Mouse (Mus musculus) megakaryocyte progenitor cell, adult 5-6 weeks (primary cell): ENCODE results near the gene Zfp428. TPM values are rescaled to one million over a fixed set of nuclear protein-coding genes. Genes with fewer than 3 reads are reported as not detected.

Experiments
- ATAC-seq: replicated peaks from 2 replicates; pipeline ENCODE4 v1.8.0; 2016; ENCODE audit warnings: mild to moderate bottlenecking, moderate TSS enrichment, inconsistent platforms; ENCODE audit not compliant: poor library complexity
- total RNA-seq, 2 experiments: library from RNA; stranded (forward) in 1 of 2; stranded (reverse) in 1 of 2; fragments of 157-497, 149-512 nt in 1 of 2; fragments of 200-1000 nt in 1 of 2; gene quantifications; 2 replicates each; pipeline versions ENCODE4 v1.2.3 to v1.2.4; 2015 to 2017

Gene Zfp428
- 2.0 and 2.2 TPM in 2 replicates for total RNA-seq (2015)
- total RNA-seq (2017): 1.3 and 3.6 TPM in 2 replicates

DNA sequence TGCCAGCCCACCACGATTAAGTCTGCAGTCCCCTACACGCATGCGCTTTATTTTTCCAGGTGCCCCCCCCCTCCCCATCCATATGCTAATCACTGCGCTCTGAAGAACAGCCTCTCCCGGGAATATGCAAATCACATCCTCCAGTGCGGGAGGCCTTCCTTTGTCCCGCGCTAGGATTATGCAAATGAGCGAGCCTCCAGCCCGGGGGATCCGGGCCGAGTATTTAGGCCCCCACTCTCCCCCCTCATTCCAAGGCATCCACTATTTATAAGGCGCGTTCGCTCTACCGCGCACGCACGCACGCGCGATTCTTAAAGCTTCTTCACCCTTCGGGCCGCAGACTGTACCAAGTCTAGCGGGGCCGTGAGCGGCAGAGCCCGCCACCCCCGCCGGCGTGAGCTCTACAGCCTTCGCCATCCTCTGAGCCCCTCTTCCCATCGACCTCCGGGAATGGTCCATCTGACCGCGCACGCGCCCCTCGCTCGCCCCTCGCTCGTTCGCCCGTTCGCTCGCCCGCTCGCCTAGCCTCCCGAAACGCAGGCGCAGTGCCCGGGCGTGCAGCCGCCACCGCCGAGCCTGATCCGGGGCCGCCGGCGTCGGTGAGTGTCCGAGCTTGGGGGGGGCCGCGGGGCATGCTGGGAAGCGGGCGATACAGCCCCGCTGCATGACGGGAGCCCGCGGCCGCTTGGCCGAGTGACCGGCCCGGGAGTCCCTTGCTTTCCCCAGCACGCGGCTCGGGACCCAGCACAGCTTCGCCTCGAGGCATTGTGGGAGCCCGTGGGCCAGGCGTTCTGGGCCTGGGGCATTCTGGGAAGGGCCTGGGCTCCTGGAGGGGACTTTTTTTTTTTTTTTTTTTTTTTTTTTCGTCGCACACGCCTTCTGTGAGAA is at the start of gene Zfp428:
TSS of gene Zfp428 (plus strand) at position 169 of the 888 bp plus-strand sequence.
- peak; percentile 62 for ATAC-seq

DNA sequence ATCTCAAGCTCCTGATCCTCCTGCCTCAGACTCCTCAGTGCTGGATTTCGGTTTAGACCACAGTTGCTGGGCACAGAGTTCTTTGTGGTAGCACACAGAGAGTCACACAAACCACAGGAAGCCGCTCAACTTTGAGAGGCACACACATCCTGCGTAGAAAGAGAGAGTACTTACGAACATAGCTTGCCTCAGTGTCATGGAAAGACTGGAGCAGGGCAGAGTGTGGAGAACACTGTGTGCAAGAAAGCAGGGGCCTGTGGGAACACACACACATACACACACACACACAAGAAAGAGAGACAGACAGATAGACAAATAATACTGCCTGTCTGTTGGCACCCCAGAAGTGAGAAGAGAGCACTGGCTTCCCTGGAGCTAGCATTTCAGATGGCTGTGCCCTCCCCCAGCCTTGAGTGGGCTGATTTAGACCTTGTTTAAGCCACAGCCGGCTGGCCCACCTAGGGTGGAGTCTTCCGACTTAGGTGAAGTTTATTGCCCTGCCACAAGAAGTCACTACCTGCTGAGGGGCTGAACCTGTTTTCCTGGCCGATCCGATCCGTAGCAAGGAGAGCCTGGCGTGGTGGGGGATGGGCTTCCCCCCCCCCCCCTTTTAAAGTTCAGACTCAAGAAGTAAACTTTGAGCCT is 49.0 kb upstream of the Zfp428 start:
- ATAC-seq: peak; percentile 74

DNA sequence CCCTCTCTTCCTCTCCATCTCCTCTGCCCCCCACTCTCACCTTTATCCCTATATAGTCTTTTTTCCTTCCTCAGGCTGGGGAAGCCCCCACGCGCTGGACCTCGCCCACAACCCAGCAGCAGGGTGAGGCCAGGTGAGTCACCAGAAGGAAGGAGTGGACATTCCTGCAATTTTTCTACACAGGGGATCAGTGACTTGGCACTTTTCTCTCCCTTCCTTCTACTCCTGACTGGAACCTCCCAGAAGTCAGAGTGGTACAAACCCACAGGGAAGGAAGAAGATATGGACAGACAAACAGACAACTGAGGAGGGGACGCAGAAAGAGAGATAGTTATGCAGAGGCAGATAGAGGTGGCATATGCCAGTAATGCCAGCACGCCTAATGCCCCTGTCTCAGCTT is 47.4 kb upstream of the Zfp428 start:
- ATAC-seq: no peak

DNA sequence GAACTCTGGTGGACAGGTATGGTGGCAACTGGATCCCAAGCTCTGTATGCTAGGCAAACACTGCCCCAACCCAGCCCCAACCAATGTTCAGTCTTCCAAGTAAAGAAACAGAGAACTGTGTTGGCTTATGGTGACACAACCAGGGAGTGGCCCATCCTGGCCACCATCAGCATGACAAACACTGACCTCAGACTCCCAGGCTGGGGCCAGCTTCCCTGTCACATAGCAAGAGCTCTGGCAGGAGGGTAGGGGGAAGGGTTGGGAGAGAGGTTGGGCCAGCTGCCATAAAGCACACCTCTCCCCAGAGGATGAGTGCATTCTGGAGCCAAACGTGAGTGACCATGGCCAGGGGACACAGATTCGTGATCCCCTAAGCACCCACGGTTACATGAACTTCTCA is 47.0 kb upstream of the Zfp428 start:
- peak; percentile 17; the same call in 1 of the 2 replicates for ATAC-seq

DNA sequence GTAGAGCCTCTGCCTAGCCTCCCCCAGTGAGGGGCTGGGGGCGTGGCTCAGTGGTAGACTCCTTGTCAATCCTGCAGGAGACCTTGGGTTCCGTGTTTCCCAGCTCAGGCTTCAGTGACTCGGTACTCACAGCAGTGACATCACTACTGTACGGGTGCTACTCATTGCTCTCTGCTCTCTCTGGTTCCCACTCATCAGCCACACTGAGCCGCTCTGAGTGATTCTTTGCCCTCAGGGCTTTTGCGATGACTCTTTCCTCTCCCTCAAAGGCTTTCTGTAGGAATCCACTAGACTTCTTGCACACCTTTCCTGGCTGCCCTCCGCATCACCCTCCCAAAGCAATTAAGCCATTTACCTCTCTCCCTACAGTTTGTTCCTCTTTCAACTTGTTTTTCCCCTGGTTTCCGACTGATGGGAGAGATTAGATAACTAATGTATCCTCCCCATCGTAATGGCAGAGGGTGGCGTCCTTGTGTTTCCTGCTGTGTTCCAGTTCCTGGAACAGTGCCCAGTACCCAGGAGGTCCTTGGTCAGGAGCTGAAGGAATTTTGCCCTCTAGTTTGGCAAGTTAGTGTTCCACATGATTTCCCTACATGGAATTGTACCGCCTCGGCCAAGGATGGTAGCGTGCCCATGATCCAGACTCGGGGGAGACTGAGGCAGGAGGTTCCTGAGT is 45.3 kb upstream of the Zfp428 start:
- no peak; the same call in 1 of the 2 replicates for ATAC-seq

DNA sequence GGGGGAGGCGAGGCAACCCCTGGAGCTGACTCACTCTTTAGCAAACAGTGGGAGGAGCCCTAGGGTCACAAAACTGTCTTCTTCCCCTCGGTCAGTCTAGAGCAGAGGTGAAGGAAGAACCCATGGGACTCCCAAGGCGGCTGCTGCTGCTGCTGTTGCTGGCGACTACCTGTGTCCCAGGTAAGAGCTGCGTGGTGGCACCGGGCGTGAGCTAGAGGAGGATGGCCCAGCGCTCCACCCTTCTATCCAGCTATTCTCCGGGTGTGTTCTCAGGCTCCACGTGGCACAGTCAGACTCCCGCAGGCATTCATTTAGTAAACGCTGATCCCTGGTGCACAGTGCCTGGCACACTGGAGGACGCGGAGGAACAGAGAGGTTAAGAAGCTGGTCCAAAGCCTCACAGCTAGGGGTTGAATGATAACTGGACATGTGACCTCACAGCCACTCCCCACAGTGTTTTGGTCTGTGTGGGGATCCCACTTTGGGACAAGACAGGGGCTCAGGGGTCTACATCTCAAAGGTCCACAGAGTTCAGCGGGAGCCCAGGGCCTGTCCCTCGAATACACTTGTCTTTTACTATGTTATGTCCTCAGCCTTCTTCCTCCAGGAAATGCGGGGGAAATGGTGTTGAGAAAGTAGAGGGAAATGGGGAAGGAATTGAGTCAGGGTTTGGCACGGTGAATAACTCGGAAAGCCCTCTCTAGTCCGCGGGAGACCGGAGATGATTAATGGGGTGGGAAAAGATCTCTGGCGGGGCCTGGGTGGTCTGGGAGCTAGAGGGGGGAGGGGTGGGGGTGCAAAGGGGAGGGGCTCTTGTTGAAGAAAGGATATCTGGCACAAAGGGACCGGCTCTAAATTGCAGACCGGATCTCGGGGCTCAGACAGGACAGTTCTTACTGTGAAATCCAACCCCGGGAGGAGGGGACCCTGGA is 44.2 kb upstream of the Zfp428 start, which contains the start of gene Plaur:
TSS of gene Plaur (plus strand) at position 97 of the 932 bp plus-strand sequence.
- ATAC-seq: peak; percentile 58

DNA sequence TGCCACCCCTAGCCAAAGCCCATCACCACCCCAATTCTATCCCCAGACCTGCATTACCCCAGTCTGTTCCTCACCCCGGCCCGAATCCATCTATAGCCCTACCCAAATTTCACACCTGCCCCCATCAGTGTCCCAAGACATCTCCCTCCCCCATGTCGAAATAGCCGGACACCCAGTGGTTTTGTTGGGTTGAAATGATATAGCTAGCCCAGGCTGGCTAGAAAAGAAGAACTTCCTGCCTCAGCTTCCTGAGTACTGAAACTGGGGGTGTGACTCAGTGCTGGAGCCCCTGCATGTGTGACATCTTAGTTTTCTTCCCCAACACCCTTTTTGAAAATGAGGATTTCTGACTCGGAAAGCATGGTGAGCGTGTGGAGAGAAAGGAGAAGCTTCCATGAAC is 40.0 kb upstream of the Zfp428 start:
- peak; percentile 35 for ATAC-seq

DNA sequence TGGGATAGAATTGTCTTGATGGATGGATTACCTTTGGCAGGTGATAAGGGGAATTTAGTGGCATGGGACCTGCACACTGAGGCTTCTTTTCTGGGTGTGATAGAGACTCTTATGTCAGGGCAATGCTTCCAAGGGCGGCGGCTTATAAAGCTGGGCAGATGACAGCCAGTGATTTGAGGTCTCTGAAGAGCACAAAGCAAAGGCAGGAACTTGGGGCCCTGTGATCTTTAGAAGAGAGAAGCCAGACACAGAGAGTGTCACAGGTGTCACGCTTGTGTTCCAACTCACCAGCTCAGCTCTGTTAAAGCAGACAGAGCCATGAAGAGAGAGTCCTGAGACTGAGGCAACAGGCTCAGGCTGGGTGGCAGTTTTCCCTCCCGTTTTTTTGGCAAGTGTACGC is 38.9 kb upstream of the Zfp428 start:
- ATAC-seq: no peak

DNA sequence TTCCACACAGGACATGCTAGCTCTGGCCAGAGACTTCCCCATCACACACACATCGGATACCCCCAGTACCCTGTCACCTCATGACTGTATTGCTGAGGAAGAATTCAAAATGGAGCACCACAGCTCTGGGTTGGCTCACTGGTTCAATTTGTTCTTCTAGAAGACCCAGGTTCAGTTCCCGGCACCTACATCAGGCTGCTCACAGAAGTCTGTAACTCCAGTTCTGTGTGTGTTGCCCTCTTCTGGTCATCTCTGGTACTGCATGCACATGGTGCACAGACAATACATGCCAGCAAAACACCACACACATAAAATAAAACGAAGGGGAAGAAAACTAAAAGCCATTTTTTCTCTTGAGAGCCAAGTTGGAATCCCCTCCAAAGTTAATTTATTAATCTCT is 37.7 kb upstream of the Zfp428 start:
- ATAC-seq: no peak

DNA sequence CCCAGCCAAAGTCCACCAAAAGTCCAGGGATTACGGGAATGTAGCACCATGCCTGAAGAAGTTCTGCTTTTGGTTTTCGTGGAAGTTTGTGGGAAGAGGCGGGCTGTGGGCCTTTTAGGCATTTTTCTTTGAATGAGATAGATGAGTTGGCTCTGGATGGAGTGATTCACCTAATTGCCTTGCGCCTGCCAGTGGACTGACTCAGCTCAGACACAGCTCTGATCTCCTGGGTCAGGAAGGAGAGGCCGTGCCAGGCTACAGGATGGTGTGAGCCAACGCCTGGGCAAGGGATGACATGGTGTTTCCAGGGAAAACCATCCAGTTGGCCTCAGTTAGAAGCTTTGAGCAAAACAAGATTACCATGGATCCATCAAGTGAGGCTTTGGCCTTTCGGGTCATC is 36.5 kb upstream of the Zfp428 start:
- ATAC-seq: no peak

DNA sequence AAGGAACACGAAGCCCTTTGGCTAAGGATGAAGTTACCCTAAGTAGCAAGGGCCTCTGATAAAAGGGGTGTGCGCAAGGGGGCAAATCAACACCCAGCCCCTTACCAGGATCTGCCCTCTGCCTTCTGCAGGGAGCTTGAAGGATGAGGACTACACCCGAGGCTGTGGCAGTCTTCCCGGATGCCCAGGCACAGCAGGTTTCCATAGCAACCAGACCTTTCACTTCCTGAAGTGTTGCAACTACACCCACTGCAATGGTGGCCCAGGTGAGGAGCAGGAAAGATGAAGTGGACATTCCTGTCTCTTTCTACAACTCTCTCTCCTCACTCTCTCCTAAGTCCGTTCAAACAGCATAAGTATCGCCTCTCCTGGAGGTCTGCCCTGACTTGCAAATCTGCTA is 34.4 kb upstream of the Zfp428 start:
- no peak for ATAC-seq

DNA sequence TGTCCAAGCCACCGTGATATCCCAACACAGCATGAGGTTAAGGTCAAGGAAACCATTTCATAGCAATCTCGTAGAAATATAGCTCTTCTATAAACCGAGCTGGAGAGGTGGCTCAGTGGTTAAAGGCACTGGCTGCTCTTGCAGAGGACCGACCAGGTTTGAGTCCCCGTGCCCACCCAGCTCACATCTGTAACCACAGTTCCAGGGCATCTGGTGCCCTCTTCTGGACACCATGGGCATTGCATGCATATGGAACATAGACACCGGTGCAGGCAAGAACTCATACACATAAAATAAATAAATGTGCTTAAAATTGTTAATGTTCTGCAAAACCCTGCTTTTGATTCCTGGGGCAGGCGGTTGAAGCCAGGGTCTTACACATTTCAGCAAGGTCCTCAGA is 33.9 kb upstream of the Zfp428 start:
- ATAC-seq: peak; percentile 67

DNA sequence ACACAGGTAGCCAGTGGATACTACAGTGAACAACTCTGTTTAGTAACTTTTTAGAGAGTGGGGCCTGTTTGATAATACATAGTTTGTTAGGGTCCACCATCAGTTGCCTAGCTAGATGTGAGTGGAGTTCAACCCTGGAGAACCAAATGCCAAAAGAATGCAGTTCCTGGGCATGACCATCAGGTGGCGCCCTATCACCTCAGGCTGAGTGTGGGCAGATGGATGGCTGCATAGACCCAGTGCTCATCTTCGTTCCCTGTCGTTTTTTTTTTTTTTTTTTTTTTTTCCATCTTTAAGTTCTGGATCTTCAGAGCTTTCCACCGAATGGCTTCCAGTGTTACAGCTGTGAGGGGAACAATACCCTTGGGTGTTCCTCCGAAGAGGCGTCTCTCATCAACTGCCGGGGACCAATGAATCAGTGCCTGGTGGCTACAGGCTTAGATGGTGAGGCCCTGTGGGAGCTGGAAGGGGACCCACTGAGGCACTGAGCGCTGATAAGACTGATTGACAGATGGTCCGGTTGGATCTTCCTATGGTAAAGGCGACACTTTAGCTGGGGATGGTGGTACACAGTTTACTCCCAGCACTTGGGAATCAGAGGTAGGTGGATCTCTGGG is 32.8 kb upstream of the Zfp428 start:
- peak; percentile 89 for ATAC-seq

DNA sequence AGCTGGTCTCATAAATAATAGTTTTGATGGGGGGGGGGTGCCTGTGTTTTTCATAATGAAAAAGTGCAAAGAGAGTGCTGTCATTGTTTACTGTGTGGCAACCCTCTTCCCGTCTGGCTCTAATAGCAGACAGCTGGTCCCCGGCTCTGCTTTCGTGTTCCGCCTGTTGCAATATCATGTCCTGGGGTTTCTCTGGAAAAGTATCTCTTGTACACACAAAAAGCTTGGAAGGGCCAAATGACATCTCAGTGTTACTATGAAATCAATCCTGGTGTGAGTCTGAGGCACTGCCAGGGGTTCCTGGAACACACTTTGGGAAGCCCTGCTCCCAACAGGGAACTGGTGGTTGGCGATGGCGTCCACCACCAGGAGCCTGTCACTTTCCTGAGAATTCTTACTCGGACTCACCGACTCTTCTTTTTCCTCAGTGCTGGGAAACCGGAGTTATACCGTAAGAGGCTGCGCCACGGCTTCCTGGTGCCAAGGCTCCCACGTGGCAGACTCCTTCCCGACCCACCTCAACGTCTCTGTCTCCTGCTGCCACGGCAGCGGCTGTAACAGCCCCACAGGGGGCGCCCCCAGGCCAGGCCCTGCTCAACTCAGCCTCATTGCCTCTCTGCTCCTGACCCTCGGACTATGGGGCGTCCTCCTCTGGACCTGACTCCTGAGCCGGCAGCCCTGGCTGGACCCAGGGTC is 31.8 kb upstream of the Zfp428 start:
- no peak for ATAC-seq

DNA sequence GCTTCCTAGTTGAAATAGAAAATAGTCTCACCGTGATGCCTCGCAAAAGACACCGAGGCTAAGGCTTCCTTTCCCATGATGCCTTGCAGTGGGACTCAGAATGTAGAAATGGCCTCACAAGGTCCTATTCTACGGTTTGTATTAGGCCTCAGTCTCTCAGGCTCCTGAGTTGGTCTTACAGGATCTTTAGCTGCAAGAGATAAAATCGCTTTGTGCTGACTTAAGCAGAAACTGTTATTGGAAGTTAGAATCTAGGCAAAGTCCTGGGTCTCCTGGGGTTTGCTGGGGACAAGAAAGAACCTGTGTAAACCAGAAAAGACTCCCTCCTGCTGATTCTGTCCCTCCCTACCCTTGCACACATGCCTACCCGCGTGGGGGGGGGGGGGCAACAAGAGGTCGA is 30.5 kb upstream of the Zfp428 start:
- no peak for ATAC-seq

DNA sequence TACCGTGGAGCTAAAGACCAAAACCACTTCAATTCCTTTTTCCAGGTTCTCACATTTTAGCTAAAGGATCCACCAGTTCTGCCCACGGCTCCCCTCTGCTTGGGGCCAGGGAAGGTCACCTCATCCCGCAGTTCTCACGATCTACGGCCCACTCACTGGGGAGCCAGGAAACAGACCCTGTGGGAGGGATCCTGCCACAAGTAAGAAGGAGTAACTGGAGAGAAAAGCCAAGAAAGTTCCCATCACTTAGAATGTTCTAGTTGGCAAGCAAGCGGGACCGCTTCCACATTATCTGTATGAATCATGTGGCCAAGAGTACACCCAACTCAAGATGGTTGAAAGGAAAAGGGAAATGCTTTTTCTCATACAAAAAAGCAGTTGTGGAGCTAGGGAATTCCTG is 29.9 kb upstream of the Zfp428 start:
- no peak for ATAC-seq

DNA sequence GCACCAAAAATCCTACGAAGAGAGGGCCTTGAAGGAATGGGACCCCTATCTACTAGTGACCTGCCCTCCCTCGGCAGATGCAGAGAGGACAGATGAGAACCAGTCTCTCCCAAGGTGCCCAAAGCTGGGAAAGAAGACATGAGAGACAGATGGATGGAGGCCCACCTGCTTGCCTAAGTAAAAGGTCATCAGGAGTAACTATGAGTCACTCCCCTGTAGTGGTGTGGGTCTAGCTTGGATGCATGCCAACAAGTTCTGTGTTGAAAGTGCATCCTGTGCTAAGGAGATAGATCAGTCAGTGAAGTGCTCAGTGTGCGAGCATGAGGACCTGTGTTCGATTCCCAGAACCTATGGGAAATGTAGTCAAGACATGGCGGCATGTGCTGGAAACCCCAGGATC is 27.9 kb upstream of the Zfp428 start:
- ATAC-seq: no peak

DNA sequence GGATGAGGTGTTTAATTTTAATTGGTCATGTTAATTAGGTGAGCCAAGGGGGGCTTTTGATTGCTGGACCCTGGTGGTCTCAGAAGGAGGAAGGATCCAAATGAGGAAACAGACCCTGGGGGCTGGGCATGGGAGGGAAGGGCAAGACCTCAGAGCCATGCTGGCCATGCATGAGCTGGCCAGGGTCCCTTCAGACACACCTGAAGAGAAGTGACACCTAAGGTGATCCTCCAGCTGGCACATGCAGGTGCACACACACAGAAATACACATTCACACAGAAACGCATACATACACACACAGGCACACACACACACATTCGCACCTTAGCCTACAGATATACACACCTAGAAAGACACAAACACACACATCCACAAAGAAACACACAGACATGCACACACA is 27.1 kb upstream of the Zfp428 start:
- no peak for ATAC-seq

DNA sequence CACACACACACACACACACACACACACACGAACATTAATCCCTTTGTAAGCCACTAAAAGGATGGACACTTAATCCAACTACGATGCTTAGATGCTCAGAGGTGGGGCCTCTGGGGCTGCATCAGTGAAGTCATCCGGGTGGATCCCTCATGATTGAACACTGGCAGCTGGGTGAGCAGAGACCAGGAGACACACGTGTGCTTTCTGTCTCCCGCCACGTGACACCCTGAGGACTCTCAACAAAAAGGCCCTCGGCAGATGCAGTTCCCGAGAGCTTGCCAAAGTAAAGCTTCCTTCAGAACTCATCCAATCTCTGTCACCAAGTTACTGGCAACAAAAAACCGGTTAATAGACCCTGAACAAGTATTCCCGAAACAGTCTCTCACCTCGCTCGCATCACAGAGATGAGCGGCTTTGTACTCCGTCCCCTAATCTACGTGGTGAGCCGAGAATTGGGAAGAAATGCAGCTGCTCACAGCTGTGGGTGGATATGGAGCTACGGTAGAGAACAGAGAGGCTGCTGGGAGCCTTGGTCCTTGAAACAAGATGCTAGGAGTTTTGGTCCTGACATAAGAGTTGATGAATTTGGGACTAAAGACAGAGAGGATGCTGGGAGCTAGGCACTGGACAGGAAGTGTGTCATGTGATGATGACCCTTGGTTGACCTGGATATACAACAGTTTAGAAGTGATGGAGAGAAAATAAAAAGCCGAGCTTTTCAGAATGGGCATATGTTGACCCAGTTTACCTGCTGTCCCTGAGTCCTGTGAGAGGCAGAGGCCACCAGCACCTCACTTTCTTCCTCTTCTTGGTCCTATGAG is 26.5 kb upstream of the Zfp428 start:
- ATAC-seq: no peak
